Mouse (Mus musculus) heart, embryonic 14.5 days (tissue): ENCODE data around the gene Actn4. TPM values are rescaled to one million over a fixed set of nuclear protein-coding genes. Genes with fewer than 3 reads are reported as not detected.

Experiments
- ATAC-seq: fragments of 200-750 bp; cut with Nextera tagmentation; 2 replicates; pipeline ENCODE4 v1.8.0; 2017; ENCODE audit warnings: low read depth, moderate TSS enrichment; ENCODE audit not compliant: insufficient number of reproducible peaks, insufficient read depth, low FRiP score
- H3K27ac ChIP-seq, 2 experiments: fragments of 200-500 bp in 1 of 2; fragments of 300-500 bp in 1 of 2; sonication (generic) in 1 of 2; replicated peaks in 1 of 2; 2 replicates each; pipeline ENCODE4 v1.5.1; 2012 to 2014; ENCODE audit warnings: low read depth in 2 of 2, low read length in 2 of 2, control low read depth in 1 of 2, mild to moderate bottlenecking in 1 of 2, mixed read lengths in 1 of 2; ENCODE audit not compliant: control insufficient read depth in 1 of 2, insufficient read depth in 1 of 2
- H3K27me3 ChIP-seq: fragments of 300-500 bp; sonication (generic); 2 replicates; pipeline ENCODE4 v1.6.1; 2014; ENCODE audit warnings: mild to moderate bottlenecking, low read length, control low read depth; ENCODE audit not compliant: control insufficient read depth, insufficient read depth
- H3K36me3 ChIP-seq: fragments of 300-500 bp; sonication (generic); 2 replicates; pipeline ENCODE4 v1.6.1; 2014; ENCODE audit warnings: mild to moderate bottlenecking, control low read depth, low read length, mixed read lengths; ENCODE audit not compliant: control insufficient read depth, insufficient read depth
- H3K4me1 ChIP-seq, 2 experiments: fragments of 200-500 bp in 1 of 2; fragments of 300-500 bp in 1 of 2; sonication (generic) in 1 of 2; 2 replicates each; pipeline ENCODE4 v1.6.1; 2012 to 2014; ENCODE audit warnings: low read length in 2 of 2, control low read depth in 1 of 2, mixed read lengths in 1 of 2; ENCODE audit not compliant: control insufficient read depth in 2 of 2, insufficient read depth in 2 of 2
- H3K4me2 ChIP-seq: fragments of 300-500 bp; sonication (generic); 2 replicates; pipeline ENCODE4 v1.6.1; 2014; ENCODE audit warnings: mild to moderate bottlenecking, low read length
- H3K4me3 ChIP-seq, 2 experiments: fragments of 200-500 bp in 1 of 2; fragments of 300-500 bp in 1 of 2; sonication (generic) in 1 of 2; 2 replicates each; pipeline ENCODE4 v1.5.1; 2012 to 2014; ENCODE audit warnings: low read length in 2 of 2, mild to moderate bottlenecking in 2 of 2, control low read depth in 1 of 2, low read depth in 1 of 2, moderate library complexity in 1 of 2; ENCODE audit not compliant: control insufficient read depth in 1 of 2, insufficient read depth in 1 of 2
- H3K9ac ChIP-seq: fragments of 300-500 bp; sonication (generic); 2 replicates; pipeline ENCODE4 v1.6.1; 2014; ENCODE audit warnings: mild to moderate bottlenecking, low read length
- H3K9me3 ChIP-seq: fragments of 300-500 bp; sonication (generic); 2 replicates; pipeline ENCODE4 v1.6.1; 2016; ENCODE audit warnings: low read length, control low read depth; ENCODE audit not compliant: control insufficient read depth
- WGBS: fragments of 180-500 bp; shearing (Covaris S2); extraction: QIAGEN DNeasy Blood & Tissue Kit; methylation state at CpG from one replicate; pipeline ENCODE4 v1.1.7; 2014; 5-methylcytosine and 5-hydroxymethylcytosine counted together
- polyA plus RNA-seq: library from polyadenylated mRNA; unstranded; fragments of >200 nt; fragmentation: Nextera tagmentation; extraction: Ambion mirVana; gene quantifications from 2 replicates; pipeline ENCODE4 v1.2.1, GENCODE M21; 2014

The Actn4 gene
- polyA plus RNA-seq, 1 experiment from 2014 or later: 221 TPM

GRCm38 (mm10) chr7:28981651-28982273 is 19.6 kb upstream of the Actn4 start, which contains the start of the genes Eif3k and Map4k1:
Gene Eif3k (minus strand): TSS chr7:28981864.
Gene Map4k1 (plus strand): TSS chr7:28982050.
- no peaks in the 10 kb centered on the region for H3K9me3 ChIP-seq
- ATAC-seq: peak; percentile 94
- no peaks in the 10 kb centered on the region for H3K27me3 ChIP-seq
- peak within 1 kb of the TSS; percentile 93 for H3K4me2 ChIP-seq
- H3K9ac ChIP-seq: peak within 1 kb of the TSS; percentile 87
- peaks cover 14% of the 10 kb centered on the region in 2 experiments for H3K4me1 ChIP-seq
- under 1% methylated on average over 36 of the region's 36 CpGs for WGBS
- peaks cover 32% of the 10 kb centered on the region for H3K36me3 ChIP-seq
- peak within 1 kb of the TSS; percentile 76 to 86 for H3K27ac ChIP-seq
- peak within 1 kb of the TSS; percentile 66 to 80 for H3K4me3 ChIP-seq

GRCm38 (mm10) chr7:28977556-28977955 is 15.4 kb upstream of the Actn4 start:
- H3K9me3 ChIP-seq: no peaks in the 10 kb centered on the region
- no peak overlapping the region for H3K9ac ChIP-seq
- H3K36me3 ChIP-seq: peaks cover 67% of the 10 kb centered on the region
- H3K27ac ChIP-seq: no peak overlapping the region
- 83% methylated on average over 9 of the region's 9 CpGs for WGBS
- H3K4me2 ChIP-seq: no peak overlapping the region
- ATAC-seq: no peak
- H3K27me3 ChIP-seq: no peaks in the 10 kb centered on the region
- no peak overlapping the region for H3K4me3 ChIP-seq
- peaks cover 8 to 13% of the 10 kb centered on the region in 2 experiments for H3K4me1 ChIP-seq

GRCm38 (mm10) chr7:28973025-28973424 is 10.9 kb upstream of the Actn4 start:
- H3K9ac ChIP-seq: no peak overlapping the region
- no peaks in the 10 kb centered on the region for H3K9me3 ChIP-seq
- peaks cover 18 to 25% of the 10 kb centered on the region in 2 experiments for H3K4me1 ChIP-seq
- no peak overlapping the region for H3K4me2 ChIP-seq
- WGBS: 86% methylated on average over 8 of the region's 8 CpGs
- no peak overlapping the region for H3K4me3 ChIP-seq
- no peaks in the 10 kb centered on the region for H3K27me3 ChIP-seq
- peaks cover 70% of the 10 kb centered on the region for H3K36me3 ChIP-seq
- no peak for ATAC-seq
- H3K27ac ChIP-seq: peak overlapping the region in 1 of 2 experiments; percentile 79; a peak in 2 of 4 replicates

GRCm38 (mm10) chr7:28972542-28972985 is 10.4 kb upstream of the Actn4 start:
- H3K27ac ChIP-seq: peak overlapping the region; percentile 79
- H3K4me2 ChIP-seq: no peak overlapping the region
- no peaks in the 10 kb centered on the region for H3K27me3 ChIP-seq
- 72% methylated on average over 8 of the region's 8 CpGs for WGBS
- no peak for ATAC-seq
- peaks cover 18 to 25% of the 10 kb centered on the region in 2 experiments for H3K4me1 ChIP-seq
- H3K4me3 ChIP-seq: no peak overlapping the region
- peaks cover 65% of the 10 kb centered on the region for H3K36me3 ChIP-seq
- H3K9me3 ChIP-seq: no peaks in the 10 kb centered on the region
- H3K9ac ChIP-seq: peak overlapping the region; percentile 2; the same call in 1 of the 2 replicates

- ATAC-seq: peak; percentile 59
- Histone ChIP-seq H3K9me3 (no peaks in the 10 kb centered on the region), H3K27ac (peak overlapping the region; percentile 79), H3K4me2 (0 out of 2 replicates have a peak overlapping the region, but pooled peaks have one; percentile 2), H3K4me3 (no peak overlapping the region), H3K9ac (no peak overlapping the region), H3K27me3 (no peaks in the 10 kb centered on the region), H3K4me1 (peaks cover 20 to 25% of the 10 kb centered on the region in 2 experiments), H3K36me3 (peaks cover 58% of the 10 kb centered on the region)
- WGBS: 25% methylated on average over 6 of the region's 6 CpGs
Measured at GRCm38 (mm10) chr7:28971770-28972269, 9.7 kb upstream of the Actn4 start.

GRCm38 (mm10) chr7:28971029-28971428 is 8.9 kb upstream of the Actn4 start:
- ATAC-seq: no peak
- H3K4me1 ChIP-seq: peaks cover 20 to 25% of the 10 kb centered on the region in 2 experiments
- H3K4me2 ChIP-seq: no peak overlapping the region
- H3K9ac ChIP-seq: no peak overlapping the region
- 86% methylated on average over 7 of the region's 7 CpGs for WGBS
- peak overlapping the region in 1 of 2 experiments; percentile 79; a peak in 2 of 4 replicates for H3K27ac ChIP-seq
- H3K36me3 ChIP-seq: peaks cover 50% of the 10 kb centered on the region
- H3K4me3 ChIP-seq: no peak overlapping the region
- no peaks in the 10 kb centered on the region for H3K9me3 ChIP-seq
- no peaks in the 10 kb centered on the region for H3K27me3 ChIP-seq

- H3K9ac ChIP-seq: no peak overlapping the region; the same call in 1 of the 2 replicates
Measured at GRCm38 (mm10) chr7:28969672-28970394, 7.7 kb upstream of the Actn4 start.

More at GRCm38 (mm10) chr7:28969672-28970394, 7.7 kb upstream of the Actn4 start:
- peaks cover 41% of the 10 kb centered on the region for H3K36me3 ChIP-seq
- no peak overlapping the region for H3K4me2 ChIP-seq
- peaks cover 20 to 25% of the 10 kb centered on the region in 2 experiments for H3K4me1 ChIP-seq
- no peak overlapping the region for H3K27ac ChIP-seq
- 60% methylated on average over 12 of the region's 12 CpGs for WGBS
- H3K4me3 ChIP-seq: no peak overlapping the region
- no peaks in the 10 kb centered on the region for H3K9me3 ChIP-seq
- no peaks in the 10 kb centered on the region for H3K27me3 ChIP-seq
- no peak for ATAC-seq
